Mouse (Mus musculus) lung, postnatal 36 days (tissue): ENCODE measurements around the gene Ripply2.
"Not testable (repeated sequence)": the region's sequence is repeated elsewhere in the genome, so short reads cannot be mapped to it uniquely, and the experiment has no call there.

Experiments
- DNase-seq: peaks from one replicate; pipeline ENCODE4 v3.0.0; 2022; ENCODE audit warnings: mixed read lengths

Gene Ripply2

GRCm38 (mm10) chr9:87015288-87015937 is at the start of gene Ripply2:
Gene Ripply2, plus strand, starts transcription at chr9:87015537.
- no peak for DNase-seq

- not testable (repeated sequence) for DNase-seq
These were observed 42.9 kb upstream of the Ripply2 start for GRCm38 (mm10) chr9:86972471-86972870.

GRCm38 (mm10) chr9:86973562-86973961 is 41.8 kb upstream of the Ripply2 start:
- DNase-seq = no peak

GRCm38 (mm10) chr9:86976896-86977295 is 38.4 kb upstream of the Ripply2 start:
- DNase-seq = no peak

- no peak for DNase-seq
These were observed 37.0 kb upstream of the Ripply2 start for GRCm38 (mm10) chr9:86978257-86978907.

- no peak for DNase-seq
These were observed 35.3 kb upstream of the Ripply2 start for GRCm38 (mm10) chr9:86980048-86980447.

- DNase-seq = no peak
These were observed 34.4 kb upstream of the Ripply2 start for GRCm38 (mm10) chr9:86980942-86981341.

- peak; percentile 2 for DNase-seq
These were observed 33.8 kb upstream of the Ripply2 start for GRCm38 (mm10) chr9:86981551-86981950.

GRCm38 (mm10) chr9:86984583-86984982 is 30.8 kb upstream of the Ripply2 start:
- DNase-seq = no peak

GRCm38 (mm10) chr9:86985105-86985504 is 30.2 kb upstream of the Ripply2 start:
- no peak for DNase-seq

GRCm38 (mm10) chr9:86986703-86987296 is 28.5 kb upstream of the Ripply2 start:
- no peak for DNase-seq

- DNase-seq = no peak
These were observed 25.5 kb upstream of the Ripply2 start for GRCm38 (mm10) chr9:86989822-86990221.

GRCm38 (mm10) chr9:86991758-86992157 is 23.6 kb upstream of the Ripply2 start:
- no peak for DNase-seq

GRCm38 (mm10) chr9:86997046-86997691 is 18.2 kb upstream of the Ripply2 start:
- DNase-seq = no peak

GRCm38 (mm10) chr9:86999956-87000582 is 15.3 kb upstream of the Ripply2 start:
- no peak for DNase-seq

- no peak for DNase-seq
These were observed 10.5 kb upstream of the Ripply2 start for GRCm38 (mm10) chr9:87004701-87005434.

- DNase-seq = no peak
These were observed 9.9 kb upstream of the Ripply2 start for GRCm38 (mm10) chr9:87005435-87005779.

GRCm38 (mm10) chr9:87008507-87008906 is 6.8 kb upstream of the Ripply2 start:
- no peak for DNase-seq

GRCm38 (mm10) chr9:87008919-87009318 is 6.4 kb upstream of the Ripply2 start:
- DNase-seq = no peak

GRCm38 (mm10) chr9:87015938-87016294 is 579 bp downstream of the Ripply2 start:
- no peak for DNase-seq

GRCm38 (mm10) chr9:87021778-87022523 is 6.6 kb downstream of the Ripply2 start, which contains the start of gene Cyb5r4:
Gene Cyb5r4, plus strand, starts transcription at chr9:87022014.
- DNase-seq = peak; percentile 96

GRCm38 (mm10) chr9:87025764-87026163 is 10.4 kb downstream of the Ripply2 start:
- DNase-seq = peak; percentile 21
